Mouse (Mus musculus) liver, embryonic 14.5 days (tissue): ENCODE data around the gene Slc25a12.

Experiments
- CTCF ChIP-seq: IDR thresholded peaks from 2 replicates; pipeline ENCODE4 v1.5.1; 2016; ENCODE audit warnings: antibody characterized with exemption, low read depth, control low read depth
- EP300 ChIP-seq: IDR thresholded peaks from 2 replicates; pipeline ENCODE4 v1.6.1; 2016; ENCODE audit warnings: antibody characterized with exemption, low read depth

GRCm38 (mm10) chr2:71347732-71348490, 19.6 kb downstream of the Slc25a12 start:
- TF ChIP-seq CTCF (no peak), EP300 (no peak)
